Mouse (Mus musculus): ENCODE data around the gene Cpne7. TPM values are rescaled to one million over a fixed set of nuclear protein-coding genes. Genes with fewer than 3 reads are reported as not detected.
"Not testable (repeated sequence)": the region's sequence is repeated elsewhere in the genome, so short reads cannot be mapped to it uniquely, and the experiment has no call there.

The Cpne7 gene
- polyA plus RNA-seq, 1 experiment from 2014 or later: 0.31 TPM

GRCm38 (mm10) chr8:123100288-123100687 lies 16.9 kb upstream of the Cpne7 start:
- Histone ChIP-seq H3K9ac (ENCODE audit: low read depth, low read length) (no peak overlapping the region), H3K4me1 (ENCODE audit: control insufficient read depth, insufficient read depth, low read length) (peaks cover 9% of the 10 kb centered on the region), H3K4me2 (no peak overlapping the region), H3K27me3 (ENCODE audit: control insufficient read depth, insufficient read depth, low read length) (no peaks in the 10 kb centered on the region), H3K9me3 (replicated peaks; ENCODE audit: control insufficient read depth, low read length) (no peaks in the 10 kb centered on the region), H3K27ac (ENCODE audit: low read depth, low read length) (no peak overlapping the region), H3K4me3 (ENCODE audit: low read depth, low read length) (no peak overlapping the region), H3K36me3 (ENCODE audit: control insufficient read depth, insufficient read depth, low read length) (peaks cover 21% of the 10 kb centered on the region)
- WGBS (ENCODE audit: insufficient replicate concordance): 56% methylated on average over 8 of the region's 8 CpGs
- no peak for ATAC-seq (replicated peaks; ENCODE audit: insufficient number of reproducible peaks, low FRiP score, low TSS enrichment)

DNA sequence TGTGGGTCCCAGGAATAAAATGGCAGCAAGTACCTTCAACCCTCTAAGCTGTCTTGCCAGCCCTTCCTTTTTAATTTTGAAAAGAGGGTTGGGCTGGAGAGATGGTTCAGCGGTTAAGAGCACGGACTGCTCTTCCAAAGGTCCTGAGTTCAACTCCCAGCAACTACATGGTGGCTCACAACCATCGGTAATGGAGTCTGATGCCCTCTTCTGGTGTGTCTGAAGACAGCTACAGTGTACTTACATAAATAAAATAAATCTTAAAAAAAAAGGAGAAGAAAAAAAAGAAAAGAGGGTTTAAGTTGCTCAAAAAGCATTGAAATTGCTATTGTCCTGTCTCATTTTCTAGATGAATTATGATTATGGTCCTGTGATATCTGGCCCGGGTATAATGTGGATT lies 15.9 kb upstream of the Cpne7 start:
- H3K27ac ChIP-seq (ENCODE audit: low read depth, low read length): no peak overlapping the region
- no peaks in the 10 kb centered on the region for H3K9me3 ChIP-seq (replicated peaks; ENCODE audit: control insufficient read depth, low read length)
- H3K4me2 ChIP-seq: peak overlapping the region; percentile 67; the same call in 1 of the 2 replicates
- no peak overlapping the region for H3K9ac ChIP-seq (ENCODE audit: low read depth, low read length)
- no peak overlapping the region for H3K4me3 ChIP-seq (ENCODE audit: low read depth, low read length)
- peaks cover 9% of the 10 kb centered on the region for H3K4me1 ChIP-seq (ENCODE audit: control insufficient read depth, insufficient read depth, low read length)
- H3K27me3 ChIP-seq (ENCODE audit: control insufficient read depth, insufficient read depth, low read length): no peaks in the 10 kb centered on the region
- peaks cover 26% of the 10 kb centered on the region for H3K36me3 ChIP-seq (ENCODE audit: control insufficient read depth, insufficient read depth, low read length)
- 74% methylated on average over 4 of the region's 4 CpGs for WGBS (ENCODE audit: insufficient replicate concordance)
- no peak for ATAC-seq (replicated peaks; ENCODE audit: insufficient number of reproducible peaks, low FRiP score, low TSS enrichment)

DNA sequence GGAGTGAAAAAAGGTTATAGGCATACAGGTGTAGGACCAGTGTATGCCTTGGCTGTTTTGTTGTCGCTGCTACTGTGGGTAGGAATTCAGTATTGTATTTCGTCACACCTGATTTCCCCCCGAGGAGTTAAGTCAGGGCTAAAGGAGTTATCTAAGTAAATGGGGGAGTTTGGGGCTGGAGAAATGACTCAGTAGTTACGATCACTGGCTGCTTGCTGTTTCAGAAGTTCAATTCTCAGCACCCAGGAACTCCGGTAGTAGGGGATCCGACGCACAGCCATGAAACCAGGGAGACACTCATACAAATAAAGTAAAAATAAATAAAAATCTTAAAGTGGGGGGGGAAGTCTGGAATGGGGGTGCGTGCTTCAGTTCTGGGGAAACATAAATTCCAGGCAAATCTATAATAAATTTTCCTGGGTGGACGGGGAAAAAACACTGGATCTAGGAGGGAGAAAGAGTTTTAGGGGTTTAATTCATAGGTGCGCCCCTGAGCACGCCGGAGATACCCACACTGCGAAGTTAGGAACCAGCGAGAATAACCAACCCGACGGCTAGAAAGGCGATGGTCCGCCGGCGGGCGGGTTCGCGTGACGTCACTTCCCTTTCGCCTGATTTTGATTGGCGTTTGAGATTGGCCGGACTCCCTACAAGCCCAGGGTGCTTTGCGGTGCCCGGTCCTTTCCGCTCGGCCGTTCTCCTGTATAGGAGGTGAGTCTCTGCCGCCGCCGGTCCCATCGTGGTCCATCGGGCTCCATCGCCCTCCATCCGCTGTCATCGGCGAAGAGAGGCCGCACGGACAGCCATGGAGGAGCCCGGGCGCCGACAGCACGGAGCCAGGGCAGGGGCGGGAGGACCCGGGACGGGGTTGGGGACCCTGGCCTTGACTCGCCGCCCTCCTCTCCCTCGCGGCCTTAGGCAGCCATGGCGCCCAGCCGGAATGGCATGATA lies 15.2 kb upstream of the Cpne7 start, which contains the start of gene Rpl13:
Gene Rpl13, plus strand, starts transcription at position 616 of the 951 bp plus-strand sequence.
- H3K4me3 ChIP-seq (ENCODE audit: low read depth, low read length): peak within 1 kb of the TSS; percentile 90
- no peaks in the 10 kb centered on the region for H3K9me3 ChIP-seq (replicated peaks; ENCODE audit: control insufficient read depth, low read length)
- H3K27me3 ChIP-seq (ENCODE audit: control insufficient read depth, insufficient read depth, low read length): no peaks in the 10 kb centered on the region
- peak; percentile 91 for ATAC-seq (replicated peaks; ENCODE audit: insufficient number of reproducible peaks, low FRiP score, low TSS enrichment)
- 1% methylated on average over 54 of the region's 56 CpGs for WGBS (ENCODE audit: insufficient replicate concordance)
- H3K4me1 ChIP-seq (ENCODE audit: control insufficient read depth, insufficient read depth, low read length): peaks cover 9% of the 10 kb centered on the region
- H3K9ac ChIP-seq (ENCODE audit: low read depth, low read length): peak within 1 kb of the TSS; percentile 98
- H3K4me2 ChIP-seq: peak within 1 kb of the TSS; percentile 96
- H3K36me3 ChIP-seq (ENCODE audit: control insufficient read depth, insufficient read depth, low read length): peaks cover 26% of the 10 kb centered on the region
- H3K27ac ChIP-seq (ENCODE audit: low read depth, low read length): peak within 1 kb of the TSS; percentile 92

GRCm38 (mm10) chr8:123102855-123103254 lies 14.3 kb upstream of the Cpne7 start:
- not testable (repeated sequence) for H3K4me1 ChIP-seq (ENCODE audit: control insufficient read depth, insufficient read depth, low read length); H3K27me3 ChIP-seq (ENCODE audit: control insufficient read depth, insufficient read depth, low read length); H3K9me3 ChIP-seq (replicated peaks; ENCODE audit: control insufficient read depth, low read length)
- 0 out of 2 replicates have a peak, but pooled peaks have one; percentile 15 for ATAC-seq (replicated peaks; ENCODE audit: insufficient number of reproducible peaks, low FRiP score, low TSS enrichment)
- Histone ChIP-seq H3K36me3 (ENCODE audit: control insufficient read depth, insufficient read depth, low read length) (peaks cover 20% of the 10 kb centered on the region), H3K27ac (ENCODE audit: low read depth, low read length) (peak overlapping the region; percentile 92), H3K4me3 (ENCODE audit: low read depth, low read length) (peak overlapping the region; percentile 90), H3K9ac (ENCODE audit: low read depth, low read length) (peak overlapping the region; percentile 98), H3K4me2 (peak overlapping the region; percentile 96)
- whole genome bisulfite sequencing (ENCODE audit: insufficient replicate concordance): 1% methylated on average over 22 of the region's 26 CpGs

DNA sequence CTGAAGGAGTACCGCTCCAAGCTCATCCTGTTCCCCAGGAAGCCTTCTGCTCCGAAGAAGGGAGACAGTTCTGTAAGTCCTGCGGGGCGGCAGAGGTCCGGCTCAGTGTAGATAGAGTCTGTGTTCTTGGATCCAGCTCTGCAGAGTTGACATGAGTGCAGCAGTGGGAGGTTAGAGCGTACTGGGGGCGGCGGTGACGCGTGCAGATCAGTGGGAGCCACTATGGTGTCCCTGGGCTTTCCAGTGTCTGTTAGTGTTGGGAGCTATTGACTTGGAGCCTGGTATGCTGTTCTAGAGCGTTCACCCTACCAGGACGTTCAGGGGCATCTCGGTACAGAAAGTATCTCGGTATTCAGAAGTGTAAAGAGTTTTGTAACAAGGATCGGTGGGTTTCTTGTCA lies 13.9 kb upstream of the Cpne7 start:
- peaks cover 17% of the 10 kb centered on the region for H3K36me3 ChIP-seq (ENCODE audit: control insufficient read depth, insufficient read depth, low read length)
- peaks cover 9% of the 10 kb centered on the region for H3K4me1 ChIP-seq (ENCODE audit: control insufficient read depth, insufficient read depth, low read length)
- H3K27me3 ChIP-seq (ENCODE audit: control insufficient read depth, insufficient read depth, low read length): no peaks in the 10 kb centered on the region
- no peak for ATAC-seq (replicated peaks; ENCODE audit: insufficient number of reproducible peaks, low FRiP score, low TSS enrichment)
- peak overlapping the region; percentile 92 for H3K27ac ChIP-seq (ENCODE audit: low read depth, low read length)
- peak overlapping the region; percentile 90 for H3K4me3 ChIP-seq (ENCODE audit: low read depth, low read length)
- peak overlapping the region; percentile 96 for H3K4me2 ChIP-seq
- H3K9ac ChIP-seq (ENCODE audit: low read depth, low read length): peak overlapping the region; percentile 98
- WGBS (ENCODE audit: insufficient replicate concordance): 14% methylated on average over 14 of the region's 15 CpGs
- no peaks in the 10 kb centered on the region for H3K9me3 ChIP-seq (replicated peaks; ENCODE audit: control insufficient read depth, low read length)

DNA sequence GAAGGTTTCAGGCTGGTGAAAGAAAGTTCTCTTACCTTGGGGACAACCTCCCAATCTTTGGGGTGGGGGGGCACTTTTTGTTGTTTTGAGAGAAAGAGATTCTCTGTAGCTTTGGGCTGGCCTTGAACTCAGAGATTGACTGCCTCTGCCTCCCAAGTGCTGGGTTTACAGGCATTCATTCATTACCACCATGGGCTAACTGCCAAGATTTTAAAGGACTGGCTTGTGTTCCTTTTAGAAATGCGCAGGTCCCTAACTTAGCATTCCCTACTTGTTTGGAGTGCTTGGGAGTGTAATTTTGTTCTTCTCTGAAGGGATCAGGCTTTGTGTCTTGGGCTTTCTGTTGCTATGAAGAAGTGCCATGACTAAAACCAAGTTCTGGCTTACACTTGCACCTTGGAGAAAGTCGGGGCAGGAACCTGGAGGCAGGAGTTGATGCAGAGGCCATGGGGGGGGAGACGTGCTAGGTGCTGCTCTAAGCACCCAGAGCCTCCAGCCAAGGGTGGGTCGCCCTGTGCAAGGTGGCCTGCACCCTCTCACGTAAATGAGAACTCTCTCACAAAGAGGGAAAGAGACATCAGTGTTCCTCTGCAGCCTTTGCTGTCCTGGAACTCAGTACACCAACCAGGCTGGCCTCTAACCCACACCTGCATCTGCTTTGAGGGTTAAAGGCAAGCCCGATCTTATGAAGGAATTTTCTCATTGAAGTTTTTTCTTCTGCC lies 13.0 kb upstream of the Cpne7 start:
- 87% methylated on average over 6 of the region's 6 CpGs for WGBS (ENCODE audit: insufficient replicate concordance)
- peak overlapping the region; percentile 90 for H3K4me3 ChIP-seq (ENCODE audit: low read depth, low read length)
- ATAC-seq (replicated peaks; ENCODE audit: insufficient number of reproducible peaks, low FRiP score, low TSS enrichment): no peak
- peak overlapping the region; percentile 98; the same call in 1 of the 2 replicates for H3K9ac ChIP-seq (ENCODE audit: low read depth, low read length)
- peaks cover 17% of the 10 kb centered on the region for H3K36me3 ChIP-seq (ENCODE audit: control insufficient read depth, insufficient read depth, low read length)
- H3K9me3 ChIP-seq (replicated peaks; ENCODE audit: control insufficient read depth, low read length): no peaks in the 10 kb centered on the region
- H3K27me3 ChIP-seq (ENCODE audit: control insufficient read depth, insufficient read depth, low read length): no peaks in the 10 kb centered on the region
- H3K4me2 ChIP-seq: peak overlapping the region; percentile 96
- H3K27ac ChIP-seq (ENCODE audit: low read depth, low read length): peak overlapping the region; percentile 92; the same call in 1 of the 2 replicates
- peaks cover 9% of the 10 kb centered on the region for H3K4me1 ChIP-seq (ENCODE audit: control insufficient read depth, insufficient read depth, low read length)

GRCm38 (mm10) chr8:123105553-123106326 lies 11.4 kb upstream of the Cpne7 start:
- ATAC-seq (replicated peaks; ENCODE audit: insufficient number of reproducible peaks, low FRiP score, low TSS enrichment): no peak
- H3K9ac ChIP-seq (ENCODE audit: low read depth, low read length): no peak overlapping the region
- peaks cover 17% of the 10 kb centered on the region for H3K36me3 ChIP-seq (ENCODE audit: control insufficient read depth, insufficient read depth, low read length)
- H3K4me1 ChIP-seq (ENCODE audit: control insufficient read depth, insufficient read depth, low read length): peaks cover 9% of the 10 kb centered on the region
- no peak overlapping the region for H3K4me3 ChIP-seq (ENCODE audit: low read depth, low read length)
- no peaks in the 10 kb centered on the region for H3K9me3 ChIP-seq (replicated peaks; ENCODE audit: control insufficient read depth, low read length)
- no peaks in the 10 kb centered on the region for H3K27me3 ChIP-seq (ENCODE audit: control insufficient read depth, insufficient read depth, low read length)
- no peak overlapping the region for H3K27ac ChIP-seq (ENCODE audit: low read depth, low read length)
- no peak overlapping the region for H3K4me2 ChIP-seq
- WGBS (ENCODE audit: insufficient replicate concordance): 69% methylated on average over 5 of the region's 5 CpGs

DNA sequence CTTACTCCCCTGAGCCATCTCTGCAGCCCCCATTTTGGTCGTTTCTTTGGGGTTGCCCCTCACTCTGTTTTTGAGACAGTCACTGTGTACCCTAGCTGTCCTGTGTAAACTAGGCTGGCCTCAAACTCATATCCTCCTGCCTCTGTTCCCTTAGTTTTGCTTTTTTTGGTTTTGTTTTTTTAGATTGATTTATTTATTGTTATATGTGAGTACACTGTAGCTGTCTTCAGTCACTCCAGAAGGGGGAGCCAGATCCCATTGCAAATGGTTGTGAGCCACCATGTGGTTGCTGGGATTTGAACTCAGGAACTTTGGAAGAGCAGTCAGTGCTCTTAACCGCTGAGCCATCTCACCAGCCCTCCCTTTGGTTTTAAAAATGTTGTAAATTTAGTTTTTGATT lies 10.6 kb upstream of the Cpne7 start:
- Histone ChIP-seq H3K27me3 (ENCODE audit: control insufficient read depth, insufficient read depth, low read length) (no peaks in the 10 kb centered on the region), H3K9ac (ENCODE audit: low read depth, low read length) (no peak overlapping the region), H3K4me1 (ENCODE audit: control insufficient read depth, insufficient read depth, low read length) (peaks cover 9% of the 10 kb centered on the region), H3K36me3 (ENCODE audit: control insufficient read depth, insufficient read depth, low read length) (peaks cover 17% of the 10 kb centered on the region), H3K27ac (ENCODE audit: low read depth, low read length) (no peak overlapping the region), H3K4me2 (no peak overlapping the region), H3K9me3 (replicated peaks; ENCODE audit: control insufficient read depth, low read length) (no peaks in the 10 kb centered on the region), H3K4me3 (ENCODE audit: low read depth, low read length) (no peak overlapping the region)
- no peak for ATAC-seq (replicated peaks; ENCODE audit: insufficient number of reproducible peaks, low FRiP score, low TSS enrichment)
- WGBS (ENCODE audit: insufficient replicate concordance): 58% methylated on average over 2 of the region's 2 CpGs

All from heart, embryonic 11.5 days (tissue).